8 mouse cellular contexts compared by ENCODE assay signal in genomic region chr1:166001121-166001903, GRCm38 (mm10). TPM values are rescaled to one million over a fixed set of nuclear protein-coding genes. Genes with fewer than 3 reads are reported as not detected.
DNase-seq lines count a peak whose midpoint lies in the region; ATAC-seq lines count a peak whose summit lies in the region.

No protein-coding gene starts in this region.

- H3K9ac ChIP-seq in embryonic facial prominence, embryonic 15.5 days = peak overlapping the region; percentile 77
- H3K9ac ChIP-seq in heart, embryonic 11.5 days (ENCODE audit: low read depth, low read length) = peak overlapping the region; percentile 96
- H3K9ac ChIP-seq in kidney, embryonic 15.5 days = peak overlapping the region; percentile 93
- peak overlapping the region; percentile 98 for H3K9ac ChIP-seq in liver, embryonic 13.5 days
- peak overlapping the region; percentile 95 for H3K9ac ChIP-seq in stomach, embryonic 14.5 days (replicated peaks; ENCODE audit: low read depth, low read length)

- peaks cover 12% of the 10 kb centered on the region for H3K4me1 ChIP-seq in embryonic facial prominence, embryonic 15.5 days
- peaks cover 21% of the 10 kb centered on the region for H3K4me1 ChIP-seq in heart, embryonic 11.5 days (ENCODE audit: control insufficient read depth, insufficient read depth, low read length)
- H3K4me1 ChIP-seq in kidney, embryonic 15.5 days = peaks cover 24% of the 10 kb centered on the region
- peaks cover 41% of the 10 kb centered on the region for H3K4me1 ChIP-seq in liver, embryonic 13.5 days (replicated peaks)
- peaks cover 8% of the 10 kb centered on the region; the same call in 1 of the 2 replicates for H3K4me1 ChIP-seq in stomach, embryonic 14.5 days (ENCODE audit: control insufficient read depth, insufficient read depth, low read length)

- no peaks in the 10 kb centered on the region for H3K36me3 ChIP-seq in embryonic facial prominence, embryonic 15.5 days
- H3K36me3 ChIP-seq in heart, embryonic 11.5 days (ENCODE audit: control insufficient read depth, insufficient read depth, low read length) = no peaks in the 10 kb centered on the region
- H3K36me3 ChIP-seq in kidney, embryonic 15.5 days = no peaks in the 10 kb centered on the region
- no peaks in the 10 kb centered on the region for H3K36me3 ChIP-seq in liver, embryonic 13.5 days
- no peaks in the 10 kb centered on the region for H3K36me3 ChIP-seq in stomach, embryonic 14.5 days (ENCODE audit: control insufficient read depth, insufficient read depth, low read length)

- peak overlapping the region; percentile 90 for H3K4me2 ChIP-seq in embryonic facial prominence, embryonic 15.5 days (replicated peaks)
- H3K4me2 ChIP-seq in heart, embryonic 11.5 days = peak overlapping the region; percentile 75
- peak overlapping the region; percentile 96 for H3K4me2 ChIP-seq in kidney, embryonic 15.5 days
- peak overlapping the region; percentile 99 for H3K4me2 ChIP-seq in liver, embryonic 13.5 days
- H3K4me2 ChIP-seq in stomach, embryonic 14.5 days (replicated peaks; ENCODE audit: low read depth, low read length) = peak overlapping the region; percentile 92

- H3K4me3 ChIP-seq in embryonic facial prominence, embryonic 15.5 days (replicated peaks) = peak overlapping the region; percentile 88
- peak overlapping the region; percentile 95 for H3K4me3 ChIP-seq in heart, embryonic 11.5 days (ENCODE audit: low read depth, low read length)
- H3K4me3 ChIP-seq in kidney, embryonic 15.5 days (replicated peaks) = peak overlapping the region; percentile 97
- H3K4me3 ChIP-seq in liver, embryonic 13.5 days (replicated peaks) = peak overlapping the region; percentile 99
- peak overlapping the region; percentile 90 for H3K4me3 ChIP-seq in stomach, embryonic 14.5 days (ENCODE audit: low read depth, low read length)

- peak; percentile 79 to 80 for DNase-seq in B cell, adult 2 months
- peak; percentile 36 for DNase-seq in adrenal gland, postnatal 25 days
- peak; percentile 15 for DNase-seq in liver, embryonic 13.5 days
- peak; percentile 71 to 78 for DNase-seq in natural killer cell, adult 2 months (ENCODE audit: low spot score in 2 of 2)

- WGBS in embryonic facial prominence, embryonic 15.5 days = under 1% methylated on average over 37 of the region's 48 CpGs
- WGBS in heart, embryonic 11.5 days (ENCODE audit: insufficient replicate concordance) = 2% methylated on average over 48 of the region's 48 CpGs
- WGBS in kidney, embryonic 15.5 days = 1% methylated on average over 48 of the region's 48 CpGs
- WGBS in liver, embryonic 13.5 days (ENCODE audit: insufficient replicate concordance) = 1% methylated on average over 48 of the region's 48 CpGs
- WGBS in stomach, embryonic 14.5 days = 1% methylated on average over 46 of the region's 48 CpGs

- H3K27ac ChIP-seq in embryonic facial prominence, embryonic 15.5 days (replicated peaks) = peak overlapping the region; percentile 90
- H3K27ac ChIP-seq in heart, embryonic 11.5 days (ENCODE audit: low read depth, low read length) = peak overlapping the region; percentile 86
- peak overlapping the region; percentile 91 for H3K27ac ChIP-seq in kidney, embryonic 15.5 days
- H3K27ac ChIP-seq in liver, embryonic 13.5 days = peak overlapping the region; percentile 88
- H3K27ac ChIP-seq in stomach, embryonic 14.5 days (ENCODE audit: low read length) = peak overlapping the region; percentile 90

- no peaks in the 10 kb centered on the region for H3K27me3 ChIP-seq in embryonic facial prominence, embryonic 15.5 days
- no peaks in the 10 kb centered on the region for H3K27me3 ChIP-seq in heart, embryonic 11.5 days (ENCODE audit: control insufficient read depth, insufficient read depth, low read length)
- no peaks in the 10 kb centered on the region for H3K27me3 ChIP-seq in kidney, embryonic 15.5 days
- H3K27me3 ChIP-seq in liver, embryonic 13.5 days = no peaks in the 10 kb centered on the region
- H3K27me3 ChIP-seq in stomach, embryonic 14.5 days (ENCODE audit: control insufficient read depth, insufficient read depth, low read length) = no peaks in the 10 kb centered on the region

- ATAC-seq in embryonic facial prominence, embryonic 15.5 days (ENCODE audit: insufficient number of reproducible peaks, low FRiP score, low TSS enrichment, low read depth) = peak; percentile 1; the same call in 1 of the 2 replicates
- ATAC-seq in heart, embryonic 11.5 days (replicated peaks; ENCODE audit: insufficient number of reproducible peaks, low FRiP score, low TSS enrichment) = 0 out of 2 replicates have a peak, but pooled peaks have one; percentile 6
- peak; percentile 9 for ATAC-seq in kidney, embryonic 15.5 days (replicated peaks; ENCODE audit: low FRiP score)
- ATAC-seq in liver, embryonic 13.5 days (ENCODE audit: low read depth) = no peak
- peak; percentile 3; the same call in 1 of the 2 replicates for ATAC-seq in stomach, embryonic 14.5 days (ENCODE audit: insufficient number of reproducible peaks, insufficient read depth, low FRiP score, low read depth)

- H3K9me3 ChIP-seq in embryonic facial prominence, embryonic 15.5 days (replicated peaks) = no peaks in the 10 kb centered on the region
- no peaks in the 10 kb centered on the region for H3K9me3 ChIP-seq in heart, embryonic 11.5 days (replicated peaks; ENCODE audit: control insufficient read depth, low read length)
- H3K9me3 ChIP-seq in kidney, embryonic 15.5 days (replicated peaks) = no peaks in the 10 kb centered on the region
- H3K9me3 ChIP-seq in liver, embryonic 13.5 days (replicated peaks) = no peaks in the 10 kb centered on the region
- no peaks in the 10 kb centered on the region for H3K9me3 ChIP-seq in stomach, embryonic 14.5 days (ENCODE audit: control insufficient read depth, low read depth, low read length)

RNA-seq across cellular contexts. Expression of gene Pou2f1, which starts 1.2 kb away (rescaled TPM):
- 17.3 and 19.2 TPM in 2 replicates for total RNA-seq in adrenal gland, postnatal 25 days (2021)
- polyA plus RNA-seq in embryonic facial prominence, embryonic 15.5 days (2015; fragmentation: Nextera tagmentation; extraction: Ambion mirVana) = 10.7 and 11.3 TPM in 2 replicates
- 16.7 and 17.3 TPM in 2 replicates for polyA plus RNA-seq in heart, embryonic 11.5 days (2014; fragmentation: Nextera tagmentation; extraction: Ambion mirVana)
- 19.5 TPM in 2 replicates for polyA plus RNA-seq in kidney, embryonic 15.5 days (2015; fragmentation: Nextera tagmentation; extraction: Ambion mirVana)
- 4.3 and 5.5 TPM in 2 replicates for polyA plus RNA-seq in liver, embryonic 13.5 days (2015; fragmentation: Nextera tagmentation; extraction: Ambion mirVana)
- polyA plus RNA-seq in stomach, embryonic 14.5 days (2014; fragmentation: Nextera tagmentation; extraction: Ambion mirVana) = 20.3 and 21.6 TPM in 2 replicates

Comparison
In these comparisons a context has a peak if more than half of its experiments do, and no peak if none do; other contexts are left out.
1. DNase-seq: peak in every context shown above with its lines; median percentile 80 in B cell, adult 2 months; 74 in natural killer cell, adult 2 months; 36 in adrenal gland, postnatal 25 days; 15 in liver, embryonic 13.5 days.